Mouse (Mus musculus) stomach, postnatal 0 days (tissue): ENCODE data around the gene Rap1gap2.
A peak's percentile ranks its signal among the peaks of the same experiment; 100 is the strongest.

Experiments used
- CTCF ChIP-seq: IDR thresholded peaks from 2 replicates; pipeline ENCODE4 v1.5.1; 2016; ENCODE audit warnings: antibody characterized with exemption, low read depth, mild to moderate bottlenecking, moderate library complexity
- EP300 ChIP-seq: optimal IDR thresholded peaks from 2 replicates; pipeline ENCODE3; 2016; ENCODE audit warnings: antibody characterized with exemption

DNA sequence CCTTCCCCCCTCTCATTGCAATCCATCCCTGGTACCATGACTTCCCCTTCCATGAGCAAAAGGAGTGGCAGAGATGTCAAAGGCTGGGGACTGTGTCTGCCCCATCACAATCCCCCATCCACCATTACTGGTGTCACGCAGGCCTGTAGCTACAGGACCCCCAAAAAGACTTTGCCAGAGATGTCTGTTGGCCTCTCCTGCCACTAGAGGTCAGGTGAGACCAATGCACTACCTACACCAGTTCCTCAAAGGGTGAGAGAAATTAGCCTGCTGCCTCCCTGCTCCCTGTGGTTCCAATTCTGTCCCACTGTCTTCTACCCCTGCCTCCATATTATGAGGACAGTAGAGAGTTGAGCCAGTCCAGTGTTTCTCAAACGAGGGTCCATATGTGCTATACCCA, 208.6 kb downstream of the Rap1gap2 start:
- peak; percentile 75 for TF ChIP-seq CTCF
- TF ChIP-seq EP300, result no peak
